Mouse (Mus musculus): ENCODE measurements around the gene Prl5a1.

Gene Prl5a1

DNA sequence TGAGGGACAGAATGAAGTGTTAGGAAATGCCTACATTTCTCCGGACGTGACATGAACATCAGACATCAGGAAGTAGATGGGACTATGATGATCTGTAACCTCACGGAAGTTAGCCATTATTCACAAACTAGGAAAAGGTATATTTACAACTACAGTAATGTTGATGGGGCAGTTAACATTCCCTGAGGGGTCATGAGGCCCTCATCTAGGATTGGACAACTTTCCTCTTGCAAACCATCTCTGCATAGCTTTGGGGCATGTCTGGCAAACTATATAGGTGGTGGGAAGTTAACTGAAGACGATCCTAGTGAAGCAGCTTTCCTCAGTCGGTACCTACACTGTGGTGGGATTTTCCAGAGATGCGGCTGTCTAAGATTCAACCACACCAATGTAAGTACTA lies at the start of gene Prl5a1:
TSS of gene Prl5a1 (plus strand) at position 301 of the 400 bp plus-strand sequence.
- DNase-seq (ENCODE audit: low spot score), result no peak

GRCm38 (mm10) chr13:28096161-28096560 lies 46.1 kb upstream of the Prl5a1 start:
- DNase-seq (ENCODE audit: low spot score), result no peak

- DNase-seq (ENCODE audit: low spot score), result no peak
These were observed 33.7 kb upstream of the Prl5a1 start for GRCm38 (mm10) chr13:28108536-28108935.

DNA sequence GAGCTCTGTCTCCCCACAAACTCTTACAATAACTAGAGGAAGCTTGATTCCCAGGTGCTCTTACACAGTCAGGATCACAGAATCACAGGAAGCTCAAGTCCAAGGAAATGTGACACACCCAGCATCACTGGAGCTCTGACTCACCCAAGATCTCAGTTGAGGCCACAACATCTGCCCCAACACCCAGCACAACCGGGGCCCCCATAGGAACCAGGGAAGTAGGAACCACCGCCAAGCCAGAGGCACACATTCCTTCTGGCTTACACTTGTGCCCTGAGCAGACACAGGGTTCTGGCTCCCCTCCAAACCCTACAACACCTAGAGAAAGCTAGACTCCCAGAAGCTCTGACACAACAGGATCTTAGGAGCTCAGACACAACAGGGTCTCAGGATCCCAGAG lies 9.5 kb upstream of the Prl5a1 start:
- no peak for DNase-seq (ENCODE audit: low spot score)

DNA sequence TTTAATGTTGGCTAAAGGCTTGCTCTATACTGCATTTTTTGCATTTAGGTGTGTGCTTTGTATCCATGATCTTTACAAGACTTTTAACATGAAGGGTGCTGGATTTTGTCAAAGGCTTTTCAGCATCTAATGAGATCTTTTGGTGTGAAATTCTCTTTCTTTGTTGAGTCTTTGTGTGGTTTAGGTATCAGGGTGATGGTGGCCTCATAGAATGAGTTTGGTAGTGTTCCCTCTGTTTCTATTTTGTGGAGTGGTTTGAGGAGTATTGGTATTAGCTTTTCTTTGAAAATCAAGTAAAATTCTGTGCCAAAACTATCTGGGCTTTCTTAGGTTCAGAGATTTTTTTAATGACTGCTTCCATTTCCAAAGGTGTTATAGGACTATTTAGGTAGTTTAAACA lies 6.5 kb upstream of the Prl5a1 start:
- no peak for DNase-seq (ENCODE audit: low spot score)
